Mouse (Mus musculus) right cerebral cortex, postnatal 36 days (tissue): ENCODE results near the gene Adgrf3.

Experiments used
- DNase-seq, 2 experiments: peaks; one replicate each; pipeline ENCODE4 v3.0.0; 2022; ENCODE audit warnings: low spot score in 2 of 2, mixed read lengths in 1 of 2

Gene Adgrf3

GRCm38 (mm10) chr5:30152007-30152406 is 53.5 kb downstream of the Adgrf3 start:
- no peak for DNase-seq

DNA sequence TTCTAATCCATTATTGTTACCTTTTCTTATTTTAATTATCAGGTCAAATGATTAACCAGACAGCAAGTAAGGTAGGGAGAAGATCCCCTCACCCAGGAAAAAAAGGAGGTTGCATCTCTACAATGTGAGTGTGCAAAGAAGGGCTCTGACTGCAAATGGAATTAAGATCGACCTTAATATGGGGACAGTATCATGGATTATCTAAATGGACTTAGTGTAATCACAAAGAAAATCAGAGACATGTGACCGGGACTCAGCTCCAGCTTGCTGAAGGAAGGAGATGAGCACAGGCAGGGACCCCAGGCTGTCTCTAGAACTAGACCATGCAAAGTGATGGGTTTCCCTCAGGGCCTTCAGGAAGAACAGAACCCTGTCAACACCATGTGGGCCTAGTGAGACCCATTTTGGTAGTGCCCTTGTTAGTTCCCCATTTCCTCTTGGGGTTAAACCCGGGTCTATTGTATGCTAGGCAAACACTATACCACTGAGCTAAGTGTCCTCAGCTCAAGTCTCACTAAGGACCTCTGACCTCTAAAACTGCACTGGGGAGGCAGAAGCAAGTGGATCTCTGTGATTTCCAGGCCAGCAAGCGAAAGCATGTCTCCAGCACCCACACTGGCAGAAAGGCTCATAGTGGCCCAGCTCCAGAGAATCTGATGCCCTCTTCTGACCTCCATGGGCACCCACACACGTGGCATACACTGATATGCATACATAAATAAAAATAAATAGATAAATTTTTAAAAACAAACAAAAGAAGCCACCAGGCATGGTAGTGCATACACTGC is 57.2 kb downstream of the Adgrf3 start:
- DNase-seq, result no peak

DNA sequence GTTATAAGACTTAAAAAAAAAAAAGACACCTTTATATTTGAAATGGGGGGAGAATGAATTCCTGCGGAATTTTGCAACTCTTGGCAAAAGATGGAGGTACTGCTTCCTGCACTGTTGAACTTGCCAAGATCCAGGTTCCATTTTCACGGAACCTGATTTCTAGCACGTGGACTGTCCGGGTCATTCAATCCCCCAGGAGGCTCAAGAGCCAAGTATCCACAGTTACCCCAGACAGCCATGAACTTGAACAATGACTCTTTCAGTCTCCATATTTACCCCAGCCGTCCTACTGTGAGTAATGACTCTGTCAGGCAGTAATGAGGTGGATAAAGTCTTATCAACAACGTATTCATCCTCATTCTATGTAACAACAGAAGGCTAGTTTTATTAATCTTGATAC is 59.0 kb downstream of the Adgrf3 start:
- no peak for DNase-seq
